Mouse (Mus musculus): Measurements from ENCODE around the gene Gm21834. TPM values are rescaled to one million over a fixed set of nuclear protein-coding genes. Genes with fewer than 3 reads are reported as not detected.

Gene Gm21834
- polyA plus RNA-seq (2016; fragmentation: Nextera tagmentation; extraction: Ambion mirVana) = not detected in 2 replicates

- Histone ChIP-seq H3K36me3 (no peaks in the 10 kb centered on the region), H3K4me1 (no peaks in the 10 kb centered on the region), H3K4me2 (replicated peaks) (no peak within 1 kb of the TSS), H3K9ac (no peak within 1 kb of the TSS), H3K9me3 (no peaks in the 10 kb centered on the region), H3K4me3 (no peak within 1 kb of the TSS), H3K27ac (no peak within 1 kb of the TSS), H3K27me3 (replicated peaks) (no peaks in the 10 kb centered on the region)
- ATAC-seq (ENCODE audit: low FRiP score, low read depth) = no peak
- WGBS = 84% methylated on average over 5 of the region's 5 CpGs
Observed at GRCm38 (mm10) chr17:57742119-57742518, at the start of gene Gm21834. Gm21834 (minus strand) TSS chr17:57742219.

- peaks cover 4% of the 10 kb centered on the region; the same call in 1 of the 2 replicates for H3K9me3 ChIP-seq
- H3K27ac ChIP-seq = no peak overlapping the region
- no peaks in the 10 kb centered on the region for H3K36me3 ChIP-seq
- H3K4me2 ChIP-seq (replicated peaks) = no peak overlapping the region
- H3K4me1 ChIP-seq = no peaks in the 10 kb centered on the region
- H3K4me3 ChIP-seq = no peak overlapping the region
- WGBS = 89% methylated on average over 1 of the region's 1 CpGs
- H3K27me3 ChIP-seq (replicated peaks) = no peaks in the 10 kb centered on the region
- no peak for ATAC-seq (ENCODE audit: low FRiP score, low read depth)
- no peak overlapping the region for H3K9ac ChIP-seq
Observed at GRCm38 (mm10) chr17:57788161-57788799, 46.3 kb upstream of the Gm21834 start.

GRCm38 (mm10) chr17:57770904-57771303 is 28.9 kb upstream of the Gm21834 start:
- Histone ChIP-seq H3K4me1 (no peaks in the 10 kb centered on the region), H3K36me3 (no peaks in the 10 kb centered on the region), H3K27me3 (replicated peaks) (no peaks in the 10 kb centered on the region), H3K9ac (no peak overlapping the region), H3K4me2 (replicated peaks) (no peak overlapping the region), H3K4me3 (no peak overlapping the region), H3K9me3 (no peaks in the 10 kb centered on the region), H3K27ac (no peak overlapping the region)
- WGBS = 15% methylated on average over 4 of the region's 4 CpGs
- peak; percentile 43; the same call in 1 of the 2 replicates for ATAC-seq (ENCODE audit: low FRiP score, low read depth)

- H3K4me1 ChIP-seq = no peaks in the 10 kb centered on the region
- no peaks in the 10 kb centered on the region for H3K27me3 ChIP-seq (replicated peaks)
- no peaks in the 10 kb centered on the region for H3K9me3 ChIP-seq
- ATAC-seq (ENCODE audit: low FRiP score, low read depth) = peak; percentile 93
- no peaks in the 10 kb centered on the region for H3K36me3 ChIP-seq
- H3K4me3 ChIP-seq = peak within 1 kb of the TSS; percentile 15; the same call in 1 of the 2 replicates
- WGBS = 17% methylated on average over 26 of the region's 26 CpGs
- no peak within 1 kb of the TSS for H3K9ac ChIP-seq
- H3K4me2 ChIP-seq (replicated peaks) = peak within 1 kb of the TSS; percentile 58
- no peak within 1 kb of the TSS for H3K27ac ChIP-seq
Observed at GRCm38 (mm10) chr17:57768622-57769610, 26.9 kb upstream of the Gm21834 start, which contains the start of gene Cntnap5c. Cntnap5c (plus strand) TSS chr17:57769570.

- H3K36me3 ChIP-seq = no peaks in the 10 kb centered on the region
- H3K27me3 ChIP-seq (replicated peaks) = no peaks in the 10 kb centered on the region
- no peak overlapping the region for H3K4me3 ChIP-seq
- H3K4me2 ChIP-seq (replicated peaks) = no peak overlapping the region
- no peaks in the 10 kb centered on the region for H3K4me1 ChIP-seq
- no peaks in the 10 kb centered on the region for H3K9me3 ChIP-seq
- no peak for ATAC-seq (ENCODE audit: low FRiP score, low read depth)
- no peak overlapping the region for H3K9ac ChIP-seq
- H3K27ac ChIP-seq = no peak overlapping the region
Observed at GRCm38 (mm10) chr17:57767306-57767705, 25.3 kb upstream of the Gm21834 start.

- Histone ChIP-seq H3K4me1 (no peaks in the 10 kb centered on the region), H3K36me3 (no peaks in the 10 kb centered on the region), H3K4me2 (replicated peaks) (no peak overlapping the region), H3K27me3 (replicated peaks) (no peaks in the 10 kb centered on the region), H3K27ac (no peak overlapping the region), H3K9me3 (no peaks in the 10 kb centered on the region), H3K9ac (no peak overlapping the region), H3K4me3 (no peak overlapping the region)
- 79% methylated on average over 1 of the region's 1 CpGs for WGBS
- no peak for ATAC-seq (ENCODE audit: low FRiP score, low read depth)
Observed at GRCm38 (mm10) chr17:57758033-57758432, 16.0 kb upstream of the Gm21834 start.

GRCm38 (mm10) chr17:57694791-57695190 is 47.2 kb downstream of the Gm21834 start:
- Histone ChIP-seq H3K27me3 (replicated peaks) (no peaks in the 10 kb centered on the region), H3K4me1 (no peaks in the 10 kb centered on the region), H3K4me2 (replicated peaks) (no peak overlapping the region), H3K27ac (no peak overlapping the region), H3K9ac (no peak overlapping the region), H3K9me3 (no peaks in the 10 kb centered on the region), H3K4me3 (no peak overlapping the region), H3K36me3 (no peaks in the 10 kb centered on the region)
- ATAC-seq (ENCODE audit: low FRiP score, low read depth) = no peak
- 73% methylated on average over 3 of the region's 3 CpGs for WGBS

Other genes with a start within 250 kb of the Gm21834 start
- gene Vmn2r120, start 196.7 kb downstream of the Gm21834 start, polyA plus RNA-seq (2016; fragmentation: Nextera tagmentation; extraction: Ambion mirVana) = not detected in 2 replicates
- gene Cntnap5c, start 27.4 kb upstream of the Gm21834 start, polyA plus RNA-seq (2016; fragmentation: Nextera tagmentation; extraction: Ambion mirVana) = 0.26 and 0.42 TPM in 2 replicates